Mouse (Mus musculus) heart, embryonic 15.5 days (tissue): ENCODE data around the gene Draxin. TPM values are rescaled to one million over a fixed set of nuclear protein-coding genes. Genes with fewer than 3 reads are reported as not detected.

Experiments used
- ATAC-seq: fragments of 200-750 bp; cut with Nextera tagmentation; replicated peaks from 2 replicates; pipeline ENCODE4 v1.8.0; 2017; ENCODE audit warnings: low read depth, moderate TSS enrichment; ENCODE audit not compliant: insufficient number of reproducible peaks, insufficient read depth, low FRiP score
- H3K27ac ChIP-seq: fragments of 300-500 bp; sonication (generic); 2 replicates; pipeline ENCODE4 v1.5.1; 2015; ENCODE audit warnings: mild to moderate bottlenecking, inconsistent platforms
- H3K27me3 ChIP-seq: fragments of 300-500 bp; sonication (generic); 2 replicates; pipeline ENCODE4 v1.6.1; 2015; ENCODE audit warnings: inconsistent platforms
- H3K36me3 ChIP-seq: fragments of 300-500 bp; sonication (generic); 2 replicates; pipeline ENCODE4 v1.6.1; 2015; ENCODE audit warnings: mild to moderate bottlenecking, inconsistent platforms
- H3K4me1 ChIP-seq: fragments of 300-500 bp; sonication (generic); replicated peaks from 2 replicates; pipeline ENCODE4 v1.6.1; 2015; ENCODE audit warnings: inconsistent platforms
- H3K4me2 ChIP-seq: fragments of 300-500 bp; sonication (generic); 2 replicates; pipeline ENCODE4 v1.6.1; 2015; ENCODE audit warnings: inconsistent platforms, mild to moderate bottlenecking, moderate library complexity
- H3K4me3 ChIP-seq: fragments of 300-500 bp; sonication (generic); 2 replicates; pipeline ENCODE4 v1.5.1; 2015; ENCODE audit warnings: mild to moderate bottlenecking, inconsistent platforms
- H3K9ac ChIP-seq: fragments of 300-500 bp; sonication (generic); 2 replicates; pipeline ENCODE4 v1.6.1; 2015; ENCODE audit warnings: mild to moderate bottlenecking, inconsistent platforms
- H3K9me3 ChIP-seq: fragments of 300-500 bp; sonication (generic); replicated peaks from 2 replicates; pipeline ENCODE4 v1.6.1; 2016; ENCODE audit warnings: inconsistent platforms
- WGBS: fragments of 180-500 bp; shearing (Covaris S2); methylation state at CpG from one replicate; pipeline ENCODE4 v1.1.7; 2015; ENCODE audit warnings: mixed read lengths; 5-methylcytosine and 5-hydroxymethylcytosine counted together
- polyA plus RNA-seq: library from polyadenylated mRNA; unstranded; fragments of >200 nt; fragmentation: Nextera tagmentation; extraction: Ambion mirVana; gene quantifications from 2 replicates; pipeline ENCODE4 v1.2.1, GENCODE M21; 2015

Draxin gene
- polyA plus RNA-seq, 1 experiment from 2014 or later = not detected

DNA sequence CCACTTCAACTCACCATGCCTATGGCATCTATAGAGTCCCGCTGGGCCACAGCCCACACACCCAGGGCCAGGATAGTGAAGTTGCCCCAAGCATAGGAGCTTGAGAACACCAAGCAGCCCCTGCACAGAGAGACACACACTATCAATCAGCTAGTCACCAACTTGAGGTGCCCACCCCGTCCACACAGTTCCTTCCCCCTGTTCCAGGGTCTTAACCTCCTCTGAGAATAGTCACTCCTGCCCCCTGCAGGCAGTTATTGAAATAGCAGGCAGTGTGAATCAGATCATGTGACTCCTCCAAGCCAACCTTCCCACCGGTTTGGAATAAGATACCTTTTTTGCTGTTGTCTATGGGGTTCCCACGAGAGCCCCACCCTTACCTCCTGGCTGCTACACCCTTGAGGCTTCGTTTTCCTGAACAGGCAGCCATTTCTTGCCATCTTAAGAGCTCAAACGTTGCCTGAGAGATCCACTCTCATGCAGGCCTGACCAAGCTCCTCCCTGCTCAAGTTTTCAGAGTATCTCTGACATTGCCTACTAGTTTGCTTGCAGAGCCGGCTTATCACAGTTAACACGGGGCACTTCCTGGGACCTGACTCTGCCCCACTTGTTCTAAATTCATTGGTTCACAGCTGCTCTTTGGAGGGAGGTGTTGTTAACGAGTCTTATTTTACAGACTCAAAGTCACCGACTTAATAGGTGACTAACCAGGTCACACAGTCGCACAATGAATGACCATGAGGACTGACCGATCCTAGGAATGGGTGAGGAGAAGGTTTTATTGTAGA, 48.0 kb downstream of the Draxin start:
- ATAC-seq = no peak
- peaks cover 43% of the 10 kb centered on the region for H3K4me1 ChIP-seq

DNA sequence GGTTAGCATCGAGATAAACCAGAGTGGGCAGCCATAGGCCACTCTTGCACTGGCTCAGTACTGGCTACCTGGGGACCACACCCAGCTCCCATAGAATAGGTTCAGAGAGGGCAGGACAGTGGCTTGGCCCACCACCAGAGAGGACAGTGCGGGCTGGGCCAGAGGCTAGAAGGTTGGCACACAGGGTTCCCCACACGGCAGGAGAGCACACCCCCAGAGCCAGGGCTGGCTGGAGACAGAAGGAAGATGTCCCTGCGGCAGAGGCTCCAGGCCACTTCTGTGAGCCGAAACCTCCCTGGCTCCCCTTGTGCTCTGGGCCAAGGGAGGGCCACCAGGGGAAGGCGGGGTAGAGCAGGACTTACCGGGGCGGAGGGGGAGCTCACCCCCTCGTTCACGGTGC, 49.3 kb downstream of the Draxin start:
- 89% methylated on average over 10 of the region's 10 CpGs for WGBS
- Histone ChIP-seq H3K9ac (no peak overlapping the region), H3K4me3 (no peak overlapping the region), H3K36me3 (peaks cover 11% of the 10 kb centered on the region; the same call in 1 of the 2 replicates), H3K4me2 (no peak overlapping the region), H3K27me3 (no peaks in the 10 kb centered on the region), H3K27ac (no peak overlapping the region), H3K9me3 (no peaks in the 10 kb centered on the region), H3K4me1 (peaks cover 33% of the 10 kb centered on the region)
- no peak for ATAC-seq

More for the DNA sequence above, 48.0 kb downstream of the Draxin start:
- 45% methylated on average over 12 of the region's 12 CpGs for whole genome bisulfite sequencing
- H3K9me3 ChIP-seq = no peaks in the 10 kb centered on the region
- H3K27me3 ChIP-seq = no peaks in the 10 kb centered on the region
- no peak overlapping the region for H3K4me3 ChIP-seq
- no peak overlapping the region for H3K9ac ChIP-seq
- no peak overlapping the region for H3K4me2 ChIP-seq
- peaks cover 11% of the 10 kb centered on the region; the same call in 1 of the 2 replicates for H3K36me3 ChIP-seq
- H3K27ac ChIP-seq = no peak overlapping the region

DNA sequence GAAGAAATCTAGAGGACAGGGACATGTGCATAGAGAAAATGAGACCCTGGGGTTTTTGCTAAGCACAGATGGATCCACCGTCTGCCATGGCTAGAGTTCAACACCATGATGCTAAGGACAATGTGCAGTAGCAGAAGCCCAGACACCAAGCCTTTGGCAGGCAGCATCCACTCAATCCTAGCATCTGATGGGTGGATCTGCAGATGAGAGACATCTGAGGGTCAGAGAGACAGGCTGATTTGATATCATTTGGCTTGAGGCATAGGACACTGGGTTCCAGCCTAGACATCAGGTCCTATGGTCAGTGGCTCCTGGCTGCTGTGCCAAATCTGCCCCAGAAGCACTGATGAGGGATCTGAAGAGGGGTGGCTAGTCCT, 49.9 kb downstream of the Draxin start:
- 84% methylated on average over 1 of the region's 1 CpGs for WGBS
- Histone ChIP-seq H3K36me3 (peaks cover 11% of the 10 kb centered on the region; the same call in 1 of the 2 replicates), H3K4me3 (no peak overlapping the region), H3K9me3 (no peaks in the 10 kb centered on the region), H3K9ac (no peak overlapping the region), H3K4me1 (peaks cover 30% of the 10 kb centered on the region), H3K27me3 (no peaks in the 10 kb centered on the region), H3K4me2 (no peak overlapping the region), H3K27ac (no peak overlapping the region)
- ATAC-seq = no peak

DNA sequence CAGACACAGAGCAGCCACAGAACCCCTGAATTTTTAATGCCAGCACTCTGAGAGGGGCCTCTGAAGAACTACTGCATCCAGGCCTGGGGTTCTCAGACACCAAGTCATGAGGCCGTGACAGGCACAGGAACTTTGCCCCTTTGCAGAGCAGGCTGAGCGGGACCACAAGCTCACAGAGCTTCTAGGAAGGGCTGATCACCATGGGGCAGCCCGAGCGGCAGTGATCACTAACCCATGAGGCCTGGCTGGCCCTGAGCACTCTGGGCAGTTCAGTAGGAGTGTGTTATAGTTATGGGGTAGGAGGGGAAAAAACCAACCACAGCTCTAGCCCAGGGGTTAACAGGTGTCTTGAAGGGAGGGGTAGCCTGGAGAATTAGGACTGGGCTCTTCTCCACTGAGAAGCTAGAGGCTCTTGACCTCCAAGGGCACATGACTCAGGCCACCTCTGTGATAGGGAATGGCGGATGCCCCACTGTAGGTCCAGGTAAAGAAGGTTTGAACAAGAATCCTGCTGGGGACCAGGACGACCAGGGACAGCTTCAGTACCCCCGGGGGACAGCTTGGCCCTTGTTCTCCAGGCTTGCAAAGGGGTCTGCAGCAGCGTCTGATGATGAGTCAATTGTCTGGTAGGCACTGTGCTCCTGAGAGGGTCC, 50.4 kb downstream of the Draxin start:
- no peak overlapping the region for H3K27ac ChIP-seq
- 90% methylated on average over 8 of the region's 8 CpGs for WGBS
- no peak for ATAC-seq
- no peaks in the 10 kb centered on the region for H3K9me3 ChIP-seq
- peaks cover 11% of the 10 kb centered on the region; the same call in 1 of the 2 replicates for H3K36me3 ChIP-seq
- H3K9ac ChIP-seq = no peak overlapping the region
- H3K4me3 ChIP-seq = no peak overlapping the region
- H3K27me3 ChIP-seq = no peaks in the 10 kb centered on the region
- peaks cover 28% of the 10 kb centered on the region for H3K4me1 ChIP-seq
- no peak overlapping the region for H3K4me2 ChIP-seq

DNA sequence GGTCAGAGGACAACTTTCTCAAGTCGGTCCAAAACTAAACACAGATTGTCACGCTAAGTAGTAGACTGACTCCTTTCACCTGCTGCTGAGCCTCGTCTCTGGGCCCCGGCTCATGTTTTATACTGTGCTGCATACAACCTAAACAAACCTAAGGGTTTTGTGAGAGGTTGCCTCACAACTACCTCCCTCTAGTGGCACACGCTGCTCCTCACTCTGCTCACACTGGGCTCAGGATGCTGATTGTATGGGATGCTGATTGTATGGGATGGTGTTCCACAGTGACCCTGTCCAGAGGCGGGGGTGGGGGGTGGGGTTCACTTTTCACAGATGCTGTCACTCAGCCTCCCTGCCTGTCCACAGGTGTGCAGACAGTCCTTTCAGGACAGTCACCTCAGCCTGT, 51.3 kb downstream of the Draxin start:
- H3K9ac ChIP-seq = no peak overlapping the region
- no peaks in the 10 kb centered on the region for H3K27me3 ChIP-seq
- 70% methylated on average over 6 of the region's 6 CpGs for WGBS
- H3K4me3 ChIP-seq = no peak overlapping the region
- ATAC-seq = no peak
- peaks cover 11% of the 10 kb centered on the region; the same call in 1 of the 2 replicates for H3K36me3 ChIP-seq
- peaks cover 24% of the 10 kb centered on the region for H3K4me1 ChIP-seq
- no peak overlapping the region for H3K4me2 ChIP-seq
- H3K27ac ChIP-seq = no peak overlapping the region
- no peaks in the 10 kb centered on the region for H3K9me3 ChIP-seq

DNA sequence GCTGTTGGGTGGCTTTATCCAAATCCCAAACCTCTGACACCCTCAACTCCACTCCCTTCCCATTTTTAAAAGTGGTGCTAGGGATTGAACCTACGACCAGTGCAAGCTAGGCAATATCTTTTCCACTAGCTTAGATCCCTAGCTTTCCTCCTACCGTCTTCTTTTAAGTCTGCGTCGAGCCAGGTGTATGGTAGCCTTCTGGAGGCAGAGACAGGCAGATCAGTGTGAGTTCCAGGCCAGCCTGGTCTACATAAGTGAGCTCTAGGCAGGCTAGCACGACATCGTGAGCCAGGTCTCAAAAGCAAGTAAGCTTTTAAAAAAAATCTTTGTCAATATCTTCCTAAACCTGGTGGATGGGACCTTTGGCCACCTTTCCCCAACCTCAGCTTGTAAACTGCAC, 54.6 kb downstream of the Draxin start:
- 85% methylated on average over 6 of the region's 6 CpGs for WGBS
- no peak overlapping the region for H3K9ac ChIP-seq

DNA sequence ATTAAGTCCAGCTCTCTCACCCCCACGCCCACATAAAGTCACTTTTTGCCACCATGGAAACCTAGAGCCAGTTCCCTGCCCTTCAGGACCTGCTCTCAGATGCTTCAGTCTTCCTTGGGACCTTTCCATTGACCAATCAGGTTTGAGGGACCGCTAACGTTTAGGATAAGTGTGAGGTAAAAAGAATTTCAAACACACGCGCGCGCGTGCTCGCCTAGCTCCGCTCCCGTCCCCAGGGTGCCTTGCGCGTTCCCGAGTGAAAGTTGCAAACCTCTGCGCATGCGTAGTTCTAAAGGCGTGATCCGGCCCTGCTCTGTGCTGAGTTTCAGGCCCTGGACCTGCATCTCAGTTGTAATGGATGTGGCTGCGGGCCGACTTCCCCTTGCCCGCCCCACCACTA, 55.2 kb downstream of the Draxin start:
- no peak overlapping the region for H3K27ac ChIP-seq
- WGBS = 32% methylated on average over 21 of the region's 21 CpGs
- H3K9me3 ChIP-seq = no peaks in the 10 kb centered on the region
- no peaks in the 10 kb centered on the region for H3K27me3 ChIP-seq
- 0 out of 2 replicates have a peak, but pooled peaks cover 5% of the 10 kb centered on the region for H3K4me1 ChIP-seq
- H3K4me3 ChIP-seq = peak overlapping the region; percentile 42
- ATAC-seq = no peak
- H3K4me2 ChIP-seq = peak overlapping the region; percentile 61
- 0 out of 2 replicates have a peak, but pooled peaks cover 5% of the 10 kb centered on the region for H3K36me3 ChIP-seq
- peak overlapping the region; percentile 38; the same call in 1 of the 2 replicates for H3K9ac ChIP-seq

More for the DNA sequence above, 54.6 kb downstream of the Draxin start:
- Histone ChIP-seq H3K4me1 (0 out of 2 replicates have a peak, but pooled peaks cover 5% of the 10 kb centered on the region), H3K4me3 (no peak overlapping the region), H3K27me3 (no peaks in the 10 kb centered on the region), H3K9me3 (no peaks in the 10 kb centered on the region), H3K4me2 (no peak overlapping the region), H3K27ac (no peak overlapping the region), H3K36me3 (peaks cover 6% of the 10 kb centered on the region; the same call in 1 of the 2 replicates)
- ATAC-seq = no peak

DNA sequence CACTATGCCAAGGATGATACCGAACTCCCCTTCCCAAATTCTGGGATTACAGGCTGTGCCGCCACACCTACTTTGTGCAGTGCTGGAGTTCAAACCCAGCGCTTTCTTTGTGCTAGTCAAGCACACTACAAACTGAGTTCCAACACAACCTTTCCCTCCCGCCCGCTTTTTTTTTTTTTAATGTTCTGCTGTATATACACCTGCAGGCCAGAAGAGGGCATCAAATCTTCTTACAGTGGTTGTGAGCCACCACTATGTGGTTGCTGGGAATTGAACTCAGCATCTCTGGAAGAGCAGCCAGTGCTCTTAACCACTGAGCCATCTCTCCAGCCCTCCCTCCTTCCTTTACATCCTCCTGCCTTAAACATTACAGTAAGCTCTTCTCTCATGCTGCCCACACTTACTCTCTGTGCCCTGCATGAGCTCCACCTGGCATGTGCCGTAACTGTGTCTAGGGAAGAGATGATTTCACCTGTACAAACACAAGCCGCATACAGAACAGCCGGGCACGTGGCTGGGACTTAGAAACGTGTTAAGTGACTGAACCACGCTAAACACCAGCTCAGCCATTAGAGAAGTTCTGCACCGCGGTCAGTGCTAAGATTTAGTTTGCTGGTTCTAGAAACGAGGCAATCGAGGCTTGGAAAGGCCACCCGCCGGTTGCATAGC, 55.8 kb downstream of the Draxin start:
- no peak; the same call in 1 of the 2 replicates for ATAC-seq

DNA sequence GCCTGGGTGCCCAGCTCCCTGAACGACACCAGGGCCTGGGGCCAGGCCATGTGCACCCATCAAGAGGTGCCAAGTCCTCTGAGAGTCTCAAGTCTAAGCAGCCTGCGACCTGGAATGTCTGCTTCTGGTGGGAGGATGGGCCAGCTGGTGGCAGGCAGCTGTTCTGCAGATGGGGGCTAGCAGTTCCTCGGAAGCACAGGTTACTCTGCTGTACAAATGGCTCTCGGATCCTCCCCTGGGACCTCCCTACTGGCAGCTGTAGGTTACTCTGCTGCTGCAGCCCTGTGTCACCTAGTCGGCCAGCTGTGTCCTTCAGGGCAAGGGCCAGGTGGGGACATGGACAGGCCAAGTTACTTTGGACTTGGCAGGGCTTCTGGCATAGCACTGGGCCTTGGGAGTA, 59.0 kb downstream of the Draxin start:
- H3K4me2 ChIP-seq = no peak overlapping the region
- no peak overlapping the region for H3K27ac ChIP-seq
- H3K36me3 ChIP-seq = no peaks in the 10 kb centered on the region
- no peak overlapping the region for H3K9ac ChIP-seq
- H3K4me3 ChIP-seq = no peak overlapping the region
- no peaks in the 10 kb centered on the region for H3K27me3 ChIP-seq
- WGBS = 59% methylated on average over 5 of the region's 5 CpGs
- no peaks in the 10 kb centered on the region for H3K9me3 ChIP-seq
- H3K4me1 ChIP-seq = peaks cover 10% of the 10 kb centered on the region; the same call in 1 of the 2 replicates
- no peak for ATAC-seq

More for the DNA sequence above, 55.8 kb downstream of the Draxin start:
- WGBS = 48% methylated on average over 17 of the region's 17 CpGs
- Histone ChIP-seq H3K36me3 (0 out of 2 replicates have a peak, but pooled peaks cover 2% of the 10 kb centered on the region), H3K4me2 (peak overlapping the region; percentile 61), H3K27ac (no peak overlapping the region), H3K9ac (peak overlapping the region; percentile 38; the same call in 1 of the 2 replicates), H3K4me1 (0 out of 2 replicates have a peak, but pooled peaks cover 5% of the 10 kb centered on the region), H3K4me3 (peak overlapping the region; percentile 42), H3K27me3 (no peaks in the 10 kb centered on the region), H3K9me3 (no peaks in the 10 kb centered on the region)

DNA sequence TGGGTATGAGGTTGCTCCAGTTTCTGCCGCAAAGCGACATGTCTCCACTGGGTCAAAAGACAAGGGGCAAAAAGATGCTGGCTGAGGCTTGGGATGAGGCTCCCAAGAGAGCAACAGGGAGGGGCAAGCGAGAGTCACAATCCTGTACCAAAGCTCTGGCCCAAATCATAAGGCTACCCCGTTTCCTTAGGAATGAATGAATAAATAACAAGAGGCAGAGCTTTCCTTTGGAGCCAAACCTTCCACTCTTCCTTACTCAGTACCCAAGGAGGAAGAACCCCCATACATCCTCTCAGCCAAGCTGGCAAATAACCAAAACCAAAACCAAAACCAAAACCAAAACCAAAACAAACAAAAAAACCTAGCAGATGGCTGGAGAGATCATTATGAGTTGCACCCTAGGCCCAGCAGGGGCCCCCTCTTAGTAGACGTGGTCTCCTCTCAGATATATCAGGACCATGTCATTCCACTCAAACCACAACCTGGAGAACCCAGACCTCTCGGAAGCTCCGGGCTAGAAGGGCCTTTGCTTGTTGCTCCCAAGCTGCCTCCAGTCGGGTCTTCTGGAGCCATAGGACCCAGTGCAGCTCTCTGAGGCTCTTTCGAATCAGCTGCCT, 60.8 kb downstream of the Draxin start:
- Histone ChIP-seq H3K27ac (no peak overlapping the region), H3K27me3 (no peaks in the 10 kb centered on the region), H3K9ac (no peak overlapping the region), H3K4me2 (no peak overlapping the region), H3K36me3 (no peaks in the 10 kb centered on the region), H3K9me3 (no peaks in the 10 kb centered on the region), H3K4me3 (no peak overlapping the region), H3K4me1 (peaks cover 12% of the 10 kb centered on the region)
- ATAC-seq = no peak
- WGBS = 79% methylated on average over 9 of the region's 9 CpGs

DNA sequence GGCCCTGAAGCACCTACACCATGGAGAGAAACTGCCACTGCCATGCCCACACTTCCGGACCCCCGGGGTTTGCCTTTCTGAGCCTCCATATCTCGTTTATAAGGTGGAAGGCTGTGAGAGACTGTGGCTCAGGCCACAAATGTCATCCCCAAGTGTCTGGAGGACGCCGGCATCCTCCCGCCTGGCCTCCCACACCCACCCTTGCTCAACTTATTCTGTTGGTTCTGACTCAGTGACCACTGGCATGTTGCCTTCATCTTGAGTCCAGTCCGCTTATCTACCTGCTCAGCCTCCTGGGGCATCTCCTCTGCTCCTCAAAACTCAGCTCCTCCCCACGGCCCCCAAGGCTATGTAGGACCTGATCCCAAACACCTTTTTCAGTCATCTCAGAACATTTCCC, 63.2 kb downstream of the Draxin start:
- H3K9ac ChIP-seq = no peak overlapping the region
- H3K9me3 ChIP-seq = no peaks in the 10 kb centered on the region
- no peak overlapping the region for H3K4me2 ChIP-seq
- H3K36me3 ChIP-seq = no peaks in the 10 kb centered on the region
- no peaks in the 10 kb centered on the region for H3K27me3 ChIP-seq
- WGBS = 84% methylated on average over 8 of the region's 8 CpGs
- peaks cover 12% of the 10 kb centered on the region for H3K4me1 ChIP-seq
- no peak for ATAC-seq
- H3K4me3 ChIP-seq = no peak overlapping the region
- H3K27ac ChIP-seq = no peak overlapping the region
